Mouse (Mus musculus) liver, adult 2 months (tissue): ENCODE results near the gene Tdrd9. TPM values are rescaled to one million over a fixed set of nuclear protein-coding genes. Genes with fewer than 3 reads are reported as not detected.

Experiments used
- DNase-seq: peaks from one replicate; pipeline ENCODE4 v3.0.0-alpha.2; 2011; ENCODE audit warnings: low read depth, low spot score; ENCODE audit errors: extremely low read depth
- H3K27ac ChIP-seq: fragments of 200-500 bp; replicated peaks from 2 replicates; pipeline ENCODE4 v1.5.1; 2012; ENCODE audit warnings: low read depth, mild to moderate bottlenecking, control low read depth, inconsistent platforms, low read length; ENCODE audit not compliant: insufficient read depth
- H3K27me3 ChIP-seq: fragments of 200-500 bp; 2 replicates; pipeline ENCODE4 v1.6.1; 2012; ENCODE audit warnings: mild to moderate bottlenecking, moderate library complexity, low read length, inconsistent platforms; ENCODE audit not compliant: control insufficient read depth, insufficient read depth
- H3K36me3 ChIP-seq: fragments of 200-500 bp; 2 replicates; pipeline ENCODE4 v1.6.1; 2012; ENCODE audit warnings: low read length, inconsistent platforms; ENCODE audit not compliant: control insufficient read depth, insufficient read depth
- H3K4me1 ChIP-seq: fragments of 200-500 bp; 2 replicates; pipeline ENCODE4 v1.6.1; 2011; ENCODE audit warnings: low read length; ENCODE audit not compliant: control insufficient read depth, insufficient read depth
- H3K4me3 ChIP-seq: fragments of 200-500 bp; 2 replicates; pipeline ENCODE4 v1.5.1; 2011; ENCODE audit warnings: low read depth, mild to moderate bottlenecking, control low read depth, low read length, moderate library complexity; ENCODE audit not compliant: insufficient read depth
- H3K79me2 ChIP-seq: fragments of 200-500 bp; 2 replicates; pipeline ENCODE4 v1.6.1; 2012; ENCODE audit warnings: inconsistent platforms, mild to moderate bottlenecking, low read length, moderate library complexity; ENCODE audit not compliant: control insufficient read depth, insufficient read depth
- H3K9ac ChIP-seq: fragments of 200-500 bp; 2 replicates; pipeline ENCODE4 v1.6.1; 2012; ENCODE audit warnings: low read depth, mild to moderate bottlenecking, control low read depth, inconsistent platforms, low read length
- CTCF ChIP-seq: fragments of 200-500 bp; IDR thresholded peaks from 2 replicates; pipeline ENCODE4 v1.5.1; 2011; ENCODE audit warnings: low read depth, low read length, control low read depth
- POLR2A ChIP-seq: fragments of 200-500 bp; IDR thresholded peaks from 2 replicates; pipeline ENCODE4 v1.6.1; 2011; ENCODE audit warnings: low read length, control low read depth; ENCODE audit not compliant: insufficient read depth; ENCODE audit errors: extremely low read depth
- WGBS: fragments of 180-500 bp; shearing (Covaris S2); methylation state at CpG from one replicate; pipeline ENCODE4 v1.1.7; 2018; 5-methylcytosine and 5-hydroxymethylcytosine counted together
- polyA plus RNA-seq: library from polyadenylated mRNA; depleted of rRNA; stranded (reverse); fragments of >200 nt; gene quantifications from 2 replicates; pipeline ENCODE4 v1.2.3, GENCODE M21; 2012
- total RNA-seq: library from RNA; depleted of rRNA; stranded (reverse); fragments of >200 nt; gene quantifications from 2 replicates; pipeline ENCODE4 v1.2.3, GENCODE M21; 2014

Tdrd9 gene
- total and polyA plus RNA-seq, 2 experiments: not detected

- Histone ChIP-seq H3K79me2 (no peaks in the 10 kb centered on the region), H3K27ac (no peak overlapping the region), H3K27me3 (no peaks in the 10 kb centered on the region), H3K4me1 (no peaks in the 10 kb centered on the region), H3K4me3 (no peak overlapping the region), H3K9ac (no peak overlapping the region), H3K36me3 (no peaks in the 10 kb centered on the region)
- no peak for DNase-seq
- TF ChIP-seq CTCF (no peak), POLR2A (no peak)
- WGBS: 89% methylated on average over 4 of the region's 4 CpGs
Measured at GRCm38 (mm10) chr12:112016346-112016745, 45.0 kb downstream of the Tdrd9 start.

GRCm38 (mm10) chr12:112023306-112023705 is 51.9 kb downstream of the Tdrd9 start:
- no peaks in the 10 kb centered on the region for H3K4me1 ChIP-seq
- no peak overlapping the region for H3K4me3 ChIP-seq
- no peak overlapping the region for H3K27ac ChIP-seq
- no peak for DNase-seq
- no peak for TF ChIP-seq POLR2A
- TF ChIP-seq CTCF: no peak
- no peaks in the 10 kb centered on the region for H3K27me3 ChIP-seq
- no peak overlapping the region for H3K9ac ChIP-seq
- H3K36me3 ChIP-seq: no peaks in the 10 kb centered on the region
- H3K79me2 ChIP-seq: no peaks in the 10 kb centered on the region
- WGBS: 84% methylated on average over 2 of the region's 2 CpGs

GRCm38 (mm10) chr12:112024581-112025310 is 53.4 kb downstream of the Tdrd9 start:
- no peaks in the 10 kb centered on the region for H3K27me3 ChIP-seq
- TF ChIP-seq POLR2A (no peak), CTCF (no peak)
- no peaks in the 10 kb centered on the region for H3K36me3 ChIP-seq
- no peak for DNase-seq
- H3K27ac ChIP-seq: no peak overlapping the region
- no peaks in the 10 kb centered on the region for H3K4me1 ChIP-seq
- no peak overlapping the region for H3K4me3 ChIP-seq
- WGBS: 93% methylated on average over 17 of the region's 17 CpGs
- H3K9ac ChIP-seq: no peak overlapping the region
- H3K79me2 ChIP-seq: no peaks in the 10 kb centered on the region

- no peaks in the 10 kb centered on the region for H3K79me2 ChIP-seq
- H3K9ac ChIP-seq: no peak overlapping the region
- DNase-seq: no peak
- H3K27ac ChIP-seq: no peak overlapping the region
- no peaks in the 10 kb centered on the region for H3K4me1 ChIP-seq
- H3K27me3 ChIP-seq: no peaks in the 10 kb centered on the region
- 90% methylated on average over 13 of the region's 13 CpGs for WGBS
- TF ChIP-seq POLR2A (no peak), CTCF (no peak)
- H3K4me3 ChIP-seq: no peak overlapping the region
- H3K36me3 ChIP-seq: no peaks in the 10 kb centered on the region
Measured at GRCm38 (mm10) chr12:112025457-112025856, 54.1 kb downstream of the Tdrd9 start.

GRCm38 (mm10) chr12:112025907-112026645 is 54.7 kb downstream of the Tdrd9 start:
- Histone ChIP-seq H3K36me3 (no peaks in the 10 kb centered on the region), H3K27me3 (no peaks in the 10 kb centered on the region), H3K79me2 (no peaks in the 10 kb centered on the region), H3K4me3 (no peak overlapping the region), H3K4me1 (no peaks in the 10 kb centered on the region), H3K27ac (no peak overlapping the region), H3K9ac (no peak overlapping the region)
- DNase-seq: no peak
- WGBS: 82% methylated on average over 14 of the region's 14 CpGs
- TF ChIP-seq CTCF (no peak), POLR2A (no peak)

- H3K36me3 ChIP-seq: no peaks in the 10 kb centered on the region
- no peak overlapping the region for H3K9ac ChIP-seq
- no peaks in the 10 kb centered on the region for H3K27me3 ChIP-seq
- no peak overlapping the region for H3K27ac ChIP-seq
- 79% methylated on average over 4 of the region's 4 CpGs for WGBS
- no peaks in the 10 kb centered on the region for H3K4me1 ChIP-seq
- no peak for TF ChIP-seq CTCF
- no peaks in the 10 kb centered on the region for H3K79me2 ChIP-seq
- DNase-seq: no peak
- H3K4me3 ChIP-seq: no peak overlapping the region
Measured at GRCm38 (mm10) chr12:112027408-112027807, 56.0 kb downstream of the Tdrd9 start.
